Mouse (Mus musculus) CH12F3 (cell line): ENCODE data around the gene Spn.

Experiments used
- in situ Hi-C: fragments of 300-500 bp; cut with MboI; formaldehyde crosslinking; loops from 2 replicates; pipeline ENCODE4 v1.14.3; 2020; ENCODE audit warnings: low sequenced_read_pairs

Gene Spn

GRCm38 (mm10) chr7:127142666-127143065 is 5.0 kb upstream of the Spn start:
- in situ Hi-C loops, result no loop called here

DNA sequence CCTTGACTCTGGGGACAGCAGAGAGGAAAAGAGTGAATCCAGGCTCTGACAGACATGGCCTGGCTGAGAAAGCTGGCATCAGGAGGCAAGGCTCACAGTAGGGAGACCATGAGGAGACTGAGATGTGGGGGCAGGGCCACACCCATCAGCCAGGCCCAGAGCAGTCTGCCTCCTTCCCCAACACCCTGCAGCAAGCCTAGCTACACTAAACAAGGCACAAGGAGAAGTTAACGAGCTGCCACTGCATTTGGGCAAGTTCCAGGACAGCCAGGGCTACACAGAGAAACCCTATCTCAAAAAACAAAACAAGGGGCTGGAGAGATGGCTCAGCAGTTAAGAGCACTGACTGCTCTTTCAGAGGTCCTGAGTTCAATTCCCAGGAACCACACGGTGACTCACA is 4.6 kb upstream of the Spn start:
- in situ Hi-C loops, result no loop called here

DNA sequence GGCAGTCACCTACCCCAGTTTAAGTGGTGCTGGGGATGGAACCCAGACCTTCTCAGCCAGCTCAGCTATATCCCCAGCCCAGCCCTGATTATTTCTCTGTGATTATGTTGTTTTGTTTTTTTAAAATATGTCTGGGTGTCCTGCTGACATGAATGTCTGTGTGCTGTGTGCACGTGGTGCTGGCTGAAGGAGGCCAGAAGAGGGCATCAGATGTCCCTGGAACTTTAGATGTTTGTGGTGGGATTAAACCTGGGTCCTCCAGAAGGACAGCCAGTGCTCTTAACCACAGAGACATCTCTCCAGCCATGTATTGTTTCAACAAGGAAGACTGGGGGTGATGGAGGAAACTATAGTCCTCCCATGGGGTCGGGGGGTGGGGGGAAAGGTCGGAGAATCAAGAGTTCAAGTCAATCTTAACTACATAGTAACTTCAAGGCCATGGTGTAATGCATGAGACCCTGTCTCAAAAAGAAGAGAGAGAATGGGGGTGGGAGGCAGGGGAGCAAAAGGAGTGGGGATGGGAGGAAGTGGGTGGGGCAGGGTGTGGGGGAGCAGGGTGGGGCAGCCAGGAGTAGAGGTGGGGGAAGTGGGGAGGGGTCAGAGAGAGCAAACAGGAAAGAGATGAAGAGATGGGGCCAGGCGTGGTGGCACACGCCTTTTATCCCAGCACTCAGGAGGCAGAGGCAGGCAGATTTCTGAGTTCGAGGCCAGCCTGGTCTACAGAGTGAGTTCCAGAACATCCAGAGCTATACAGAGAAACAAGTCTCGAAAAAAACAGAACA is 3.2 kb upstream of the Spn start:
- in situ Hi-C loops, result no loop called here

DNA sequence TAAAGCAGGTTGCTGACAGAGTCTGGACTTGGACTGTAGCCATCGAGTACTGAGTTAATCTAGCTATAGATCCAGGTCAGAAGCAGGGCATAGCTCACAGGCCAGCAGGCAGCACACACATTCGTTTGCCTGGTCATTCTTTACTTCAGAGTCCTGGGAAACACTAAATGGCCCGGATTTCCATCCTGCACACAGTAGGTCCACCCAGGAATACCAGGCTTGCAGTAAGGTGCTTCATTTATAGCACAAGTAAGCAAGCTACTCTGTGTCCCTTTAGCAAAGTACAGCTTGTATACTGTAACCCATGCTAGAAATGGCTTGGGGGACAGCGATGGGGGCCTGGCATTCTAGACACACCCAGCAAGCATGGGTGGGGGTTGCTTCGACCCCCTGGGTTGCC is 1.9 kb upstream of the Spn start:
- in situ Hi-C loops, result no loop called here

DNA sequence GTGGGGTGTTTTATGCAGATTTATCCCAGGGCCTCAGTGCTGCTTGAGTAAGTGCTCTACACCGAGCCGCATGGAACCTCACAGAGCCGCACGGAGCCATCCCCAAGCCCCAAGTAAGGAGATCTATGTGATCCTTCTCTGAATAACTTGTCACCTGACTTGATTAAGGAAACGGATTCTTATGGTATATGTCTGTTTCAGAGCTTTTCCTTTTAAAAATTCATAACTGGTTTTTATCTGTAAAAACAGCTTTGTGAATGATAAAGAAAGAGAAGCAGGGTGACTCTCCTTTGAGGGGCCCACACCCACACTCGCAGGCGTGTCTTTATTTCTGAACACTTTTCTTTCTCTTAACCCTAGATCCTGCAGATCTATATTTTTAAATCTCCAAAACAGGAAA is 1.5 kb upstream of the Spn start:
- in situ Hi-C loops, result no loop called here

- in situ Hi-C loops, result no loop called here
Observed at GRCm38 (mm10) chr7:127136181-127137071, 1.2 kb downstream of the Spn start.

DNA sequence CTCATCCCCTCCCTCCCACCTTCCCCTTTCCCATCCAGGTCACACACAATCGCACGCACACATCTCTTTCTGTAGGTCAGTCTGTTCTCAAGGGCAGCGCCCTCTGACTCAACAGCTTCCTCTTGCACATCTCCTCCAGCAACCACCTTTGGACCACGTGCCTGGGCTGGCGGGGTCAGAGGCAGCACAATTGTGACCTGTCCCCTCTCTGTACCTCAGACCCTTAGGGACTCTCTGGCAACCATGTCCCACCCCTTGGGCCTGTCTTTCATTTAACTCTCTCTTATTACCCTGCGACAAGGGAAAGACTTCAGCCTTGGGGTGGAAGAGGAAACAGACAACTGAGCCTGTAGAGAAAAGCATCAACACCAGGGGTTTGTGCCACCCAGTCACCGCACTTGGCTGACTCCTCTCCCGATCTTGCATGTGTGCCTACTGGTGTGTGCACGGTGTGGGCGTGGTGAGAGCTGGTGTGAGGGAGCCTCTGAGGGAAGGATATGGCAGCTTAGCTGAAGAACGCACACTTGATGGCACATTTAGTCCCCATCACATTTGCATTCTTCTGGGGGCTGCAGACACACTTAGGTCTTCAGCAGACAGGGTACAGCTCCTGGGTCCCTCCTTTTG is 2.7 kb downstream of the Spn start:
- in situ Hi-C loops, result no loop called here

- in situ Hi-C loops, result no loop called here
Observed at GRCm38 (mm10) chr7:127133125-127133524, 4.5 kb downstream of the Spn start.

GRCm38 (mm10) chr7:127129638-127130037 is 8.0 kb downstream of the Spn start:
- in situ Hi-C loops, result loop anchor here (5.0 kb wide), 1 partner anchor 58 kb away; no protein-coding TSS in a partner anchor

DNA sequence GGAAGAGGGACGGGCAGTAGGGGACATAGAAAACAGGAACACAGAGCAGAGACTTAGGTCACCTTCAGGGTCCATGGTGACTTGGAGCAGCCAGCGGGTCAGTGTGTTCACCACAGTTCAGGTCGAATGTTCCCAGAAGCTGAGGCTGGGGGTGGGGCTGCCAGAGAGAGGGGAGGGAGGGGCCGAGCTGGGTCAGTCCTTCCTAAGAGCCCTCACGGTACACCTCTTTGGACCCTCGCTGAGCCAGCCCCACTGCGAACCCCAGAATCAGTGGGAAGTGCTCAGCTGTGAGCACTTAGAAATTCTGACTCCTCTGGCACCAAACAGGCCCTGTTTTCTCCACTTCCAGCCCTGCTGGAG is 15.7 kb downstream of the Spn start, which contains the start of gene Qprt:
Gene Qprt, minus strand, starts transcription at position 316 of the 360 bp plus-strand sequence.
- in situ Hi-C loops, result loop anchor here (25.0 kb wide), 1 partner anchor 540 kb away; no protein-coding TSS in a partner anchor

DNA sequence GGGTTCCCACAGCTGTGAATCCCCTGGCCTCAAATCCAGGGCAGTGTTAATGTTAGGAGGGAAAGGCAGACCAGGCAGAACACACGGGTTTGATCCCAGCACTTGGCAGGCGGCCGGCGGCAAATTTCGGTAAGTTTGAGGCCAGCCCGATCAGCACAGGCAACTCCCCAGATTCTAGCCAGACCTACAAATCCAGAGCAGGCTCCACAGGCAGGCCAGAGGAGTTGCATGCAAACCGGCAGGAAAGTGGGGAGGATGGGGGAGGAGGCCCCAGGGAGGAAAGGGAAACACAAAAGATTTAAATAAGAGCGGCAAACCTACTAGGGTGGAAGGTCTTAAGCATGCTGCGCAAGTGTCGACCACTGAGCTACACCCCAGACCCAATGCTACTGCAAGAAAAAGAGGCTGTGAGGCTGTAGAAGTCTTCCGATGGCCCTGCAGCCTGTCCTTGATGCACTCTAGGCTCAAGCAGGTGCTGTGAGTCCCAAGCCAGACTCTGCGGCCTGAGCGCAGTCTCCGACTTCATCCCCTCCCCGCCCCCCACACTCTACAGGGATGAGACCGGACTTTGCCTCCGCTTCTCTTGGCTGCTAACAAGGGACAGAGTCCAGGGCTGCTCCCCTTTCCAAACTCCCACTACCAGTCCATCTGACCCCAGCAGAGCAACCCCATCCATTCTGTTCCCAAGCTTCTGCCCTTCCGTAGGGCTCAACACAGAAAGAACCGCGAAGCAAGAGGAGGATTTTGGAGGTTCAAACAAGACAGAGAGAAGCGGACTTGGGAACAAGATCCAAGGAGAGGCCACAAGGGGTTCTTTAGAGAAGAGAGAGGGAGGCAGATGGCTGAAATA is 16.3 kb downstream of the Spn start:
- in situ Hi-C loops, result loop anchor here (25.0 kb wide), 1 partner anchor 541 kb away; no protein-coding TSS in a partner anchor

- in situ Hi-C loops, result loop anchor here (25.0 kb wide), 1 partner anchor 543 kb away; no protein-coding TSS in a partner anchor
Observed at GRCm38 (mm10) chr7:127118671-127119445, 18.8 kb downstream of the Spn start.

DNA sequence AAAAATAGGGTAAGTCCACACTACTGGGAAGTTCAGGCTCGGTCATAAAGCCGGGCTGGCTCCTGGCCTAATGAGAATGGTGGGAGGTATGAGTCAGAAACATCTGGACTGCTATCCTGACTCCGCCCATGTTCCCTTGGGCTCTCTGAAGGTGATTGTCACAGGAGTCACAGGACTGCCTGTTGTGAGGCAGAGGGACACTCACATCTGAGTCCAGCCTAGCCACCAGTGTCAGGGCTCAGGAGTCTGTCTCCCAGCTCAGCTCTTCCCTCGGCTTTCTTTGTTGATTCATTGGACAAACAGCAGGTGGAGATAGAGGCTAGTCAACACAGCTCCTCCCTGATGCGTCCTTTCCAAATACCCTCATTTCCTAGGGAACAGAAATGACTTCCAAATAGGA is 19.7 kb downstream of the Spn start:
- in situ Hi-C loops, result loop anchor here (25.0 kb wide), 1 partner anchor 544 kb away; no protein-coding TSS in a partner anchor

GRCm38 (mm10) chr7:127116331-127116935 is 21.2 kb downstream of the Spn start:
- in situ Hi-C loops, result loop anchor here (25.0 kb wide), 1 partner anchor 546 kb away; no protein-coding TSS in a partner anchor

DNA sequence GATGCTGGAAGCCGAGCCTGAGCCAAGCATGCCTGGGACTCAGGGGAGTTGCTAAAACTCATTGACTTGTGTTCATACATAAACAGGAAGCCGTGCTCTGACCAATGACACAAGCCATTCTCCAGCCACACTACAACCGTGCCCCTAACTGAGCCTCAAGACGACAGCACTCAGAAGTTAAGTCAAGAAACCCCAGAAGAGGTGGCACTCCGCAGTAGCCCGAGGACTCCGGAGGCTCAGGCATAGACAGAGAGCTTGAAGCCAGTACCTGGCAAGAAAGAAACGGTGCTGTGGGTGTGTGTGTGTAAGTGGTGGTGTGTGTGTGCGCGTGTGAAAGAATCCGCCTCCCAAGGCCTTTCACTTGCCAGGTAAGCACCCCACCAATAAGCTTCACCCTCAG is 22.7 kb downstream of the Spn start:
- in situ Hi-C loops, result loop anchor here (25.0 kb wide), 1 partner anchor 547 kb away; no protein-coding TSS in a partner anchor

GRCm38 (mm10) chr7:127113614-127114259 is 23.9 kb downstream of the Spn start:
- in situ Hi-C loops, result loop anchor here (25.0 kb wide), 1 partner anchor 549 kb away; no protein-coding TSS in a partner anchor

GRCm38 (mm10) chr7:127112921-127113597 is 24.6 kb downstream of the Spn start:
- in situ Hi-C loops, result loop anchor here (25.0 kb wide), 1 partner anchor 549 kb away; no protein-coding TSS in a partner anchor
